In the genomic region with DNA sequence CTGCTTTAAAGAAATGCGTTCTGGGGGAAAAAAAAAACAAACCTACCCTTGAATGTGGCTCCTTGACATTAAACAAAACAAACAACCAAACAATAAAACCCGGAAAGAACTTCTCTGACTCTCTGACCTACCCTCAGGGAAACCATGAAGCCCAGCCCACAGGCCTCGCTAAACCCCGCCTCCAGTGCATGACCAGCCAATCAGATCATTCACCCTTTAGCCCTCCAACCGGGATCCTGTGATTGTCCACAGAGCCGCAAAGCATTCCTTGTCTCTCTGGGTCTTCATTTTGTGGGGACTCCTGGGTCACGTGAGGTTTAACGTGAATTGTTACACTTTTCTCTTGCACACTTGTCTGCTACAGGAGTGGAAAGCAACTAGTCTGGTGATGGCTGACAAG, we compare ENCODE assay signal across 8 mouse cellular contexts. TPM values are rescaled to one million over a fixed set of nuclear protein-coding genes. Genes with fewer than 3 reads are reported as not detected.
A peak's percentile ranks its signal among the peaks of the same experiment; 100 is the strongest.
DNase-seq lines count a peak whose midpoint lies in the region; ATAC-seq and TF ChIP-seq lines count a peak whose summit lies in the region.

No protein-coding gene starts in this region.

- peaks cover 7% of the 10 kb centered on the region for H3K9me3 ChIP-seq in CH12.LX (replicated peaks; ENCODE audit: low read length)
- no peaks in the 10 kb centered on the region for H3K9me3 ChIP-seq in embryonic facial prominence, embryonic 11.5 days (replicated peaks; ENCODE audit: control insufficient read depth, low read length)
- H3K9me3 ChIP-seq in stomach, embryonic 16.5 days (replicated peaks; ENCODE audit: control insufficient read depth, low read length), result 0 out of 2 replicates have a peak, but pooled peaks cover 3% of the 10 kb centered on the region

- TF ChIP-seq POLR2A in CH12.LX (IDR thresholded peaks at IDR 0.05; ENCODE audit: low read depth, low read length), result 0 out of 2 replicates have a peak, but pooled peaks have one; percentile 17

- H3K36me3 ChIP-seq in CH12.LX (replicated peaks in 1 of 2; ENCODE audit: control insufficient read depth in 1 of 2, insufficient read depth in 1 of 2, low read length in 1 of 2), result no peaks in the 10 kb centered on the region
- H3K36me3 ChIP-seq in embryonic facial prominence, embryonic 11.5 days (replicated peaks; ENCODE audit: control insufficient read depth, insufficient read depth, low read depth, low read length), result no peaks in the 10 kb centered on the region
- H3K36me3 ChIP-seq in stomach, embryonic 16.5 days (ENCODE audit: control insufficient read depth, insufficient read depth, low read length), result no peaks in the 10 kb centered on the region

- H3K4me1 ChIP-seq in CH12.LX (ENCODE audit: control insufficient read depth in 1 of 2, insufficient read depth in 2 of 2), result peaks cover 19 to 53% of the 10 kb centered on the region in 2 experiments
- no peaks in the 10 kb centered on the region for H3K4me1 ChIP-seq in embryonic facial prominence, embryonic 11.5 days (ENCODE audit: control insufficient read depth, insufficient read depth, low read length)
- H3K4me1 ChIP-seq in stomach, embryonic 16.5 days (ENCODE audit: control insufficient read depth, insufficient read depth, low read length), result peaks cover 11% of the 10 kb centered on the region; the same call in 1 of the 2 replicates

- no peak for TF ChIP-seq RAD21 in CH12.LX (IDR thresholded peaks at IDR 0.05; ENCODE audit: low read depth, low read length)

- dilution Hi-C loops in CH12.LX (cut with MboI; ENCODE audit: extremely low pct_ligation_motif_present, extremely low pct_unique_long_range_greater_than_20kb, low sequenced_read_pairs), result no loop called here

- H3K4me2 ChIP-seq in CH12.LX (ENCODE audit: insufficient read depth, low read depth, poor library complexity, severe bottlenecking), result no peak overlapping the region
- H3K4me2 ChIP-seq in embryonic facial prominence, embryonic 11.5 days (ENCODE audit: low read depth, low read length), result no peak overlapping the region
- H3K4me2 ChIP-seq in stomach, embryonic 16.5 days (ENCODE audit: low read depth, low read length), result peak overlapping the region; percentile 28; the same call in 1 of the 2 replicates

- ATAC-seq in embryonic facial prominence, embryonic 11.5 days (replicated peaks; ENCODE audit: insufficient number of reproducible peaks, low FRiP score, low TSS enrichment, low read depth), result no peak
- no peak for ATAC-seq in stomach, embryonic 16.5 days (ENCODE audit: insufficient read depth, low FRiP score)
- ATAC-seq in inflammation-experienced regulatory T-cells, adult 6 months, result no peak

- in situ Hi-C loops in CH12.LX (cut with MboI; ENCODE audit: low pct_ligation_motif_present, low pct_unique_long_range_greater_than_20kb, low sequenced_read_pairs), result loop anchor here (25.0 kb wide), 1 partner anchor 437 kb away; no protein-coding TSS in a partner anchor

- TF ChIP-seq CTCF in CH12.LX (conservative IDR thresholded peaks at IDR 0.05 in 1 of 2, IDR thresholded peaks at IDR 0.05 in 1 of 2; ENCODE audit: low read depth in 2 of 2, low read length in 2 of 2), result no peak

- DNase-seq in cerebellum, postnatal 10 days, result peak; percentile 45 to 51
- no peak for DNase-seq in cerebellum, adult 9-11 months
- DNase-seq in CH12.LX (ENCODE audit: extremely low read depth), result no peak
- peak; percentile 64 for DNase-seq in embryonic facial prominence, embryonic 11.5 days (ENCODE audit: low spot score)
- DNase-seq in liver, result peak; percentile 79
- no peak for DNase-seq in right cerebral cortex, adult 2 months (ENCODE audit: low spot score in 2 of 2)

- no peak overlapping the region for H3K4me3 ChIP-seq in CH12.LX (replicated peaks in 1 of 3; ENCODE audit: low read depth in 2 of 3, low read length in 2 of 3, poor library complexity in 1 of 3)
- no peak overlapping the region for H3K4me3 ChIP-seq in embryonic facial prominence, embryonic 11.5 days (ENCODE audit: low read depth, low read length)
- no peak overlapping the region for H3K4me3 ChIP-seq in stomach, embryonic 16.5 days (replicated peaks; ENCODE audit: low read length)

- WGBS in embryonic facial prominence, embryonic 11.5 days, result 25% methylated on average over 8 of the region's 8 CpGs
- 35% methylated on average over 8 of the region's 8 CpGs for WGBS in stomach, embryonic 16.5 days

- H3K27me3 ChIP-seq in CH12.LX (replicated peaks), result no peaks in the 10 kb centered on the region
- H3K27me3 ChIP-seq in embryonic facial prominence, embryonic 11.5 days (ENCODE audit: control insufficient read depth, insufficient read depth, low read length), result no peaks in the 10 kb centered on the region
- H3K27me3 ChIP-seq in stomach, embryonic 16.5 days (ENCODE audit: control insufficient read depth, insufficient read depth, low read length), result no peaks in the 10 kb centered on the region

- no peaks in the 10 kb centered on the region for H3K79me2 ChIP-seq in CH12.LX (replicated peaks; ENCODE audit: control insufficient read depth, extremely low read depth, insufficient read depth, poor library complexity, severe bottlenecking)

- no peak overlapping the region for H3K9ac ChIP-seq in CH12.LX (ENCODE audit: insufficient read depth, low read depth)
- no peak overlapping the region for H3K9ac ChIP-seq in embryonic facial prominence, embryonic 11.5 days (replicated peaks; ENCODE audit: low read length)
- no peak overlapping the region for H3K9ac ChIP-seq in stomach, embryonic 16.5 days (ENCODE audit: low read length)

- no peak overlapping the region for H3K27ac ChIP-seq in CH12.LX (ENCODE audit: insufficient read depth, low read depth)
- no peak overlapping the region for H3K27ac ChIP-seq in embryonic facial prominence, embryonic 11.5 days (replicated peaks; ENCODE audit: low read depth, low read length)
- no peak overlapping the region for H3K27ac ChIP-seq in stomach, embryonic 16.5 days (ENCODE audit: low read length)

- TF ChIP-seq EP300 in CH12.LX (IDR thresholded peaks at IDR 0.05; ENCODE audit: low read length), result no peak

TF ChIP-seq in CH12.LX, 34 proteins besides CTCF, POLR2A, EP300 and RAD21:
- TF ChIP-seq ELF1 (IDR thresholded peaks at IDR 0.05; ENCODE audit: low read depth, low read length), result 0 out of 2 replicates have a peak, but pooled peaks have one; percentile 17
- TF ChIP-seq USF1 (IDR thresholded peaks at IDR 0.05; ENCODE audit: low read depth, low read length), result peak; percentile 47
- TF ChIP-seq JUN (IDR thresholded peaks at IDR 0.05; ENCODE audit: insufficient read depth, low read depth, low read length), result no peak
- TF ChIP-seq SMC3 (IDR thresholded peaks at IDR 0.05; ENCODE audit: low read depth, low read length), result no peak
- no peak for TF ChIP-seq JUND (conservative IDR thresholded peaks at IDR 0.05; ENCODE audit: low read depth, low read length)
- TF ChIP-seq NELFE (IDR thresholded peaks at IDR 0.05; ENCODE audit: low read depth, low read length), result no peak
- 0 out of 2 replicates have a peak, but pooled peaks have one; percentile 21 for TF ChIP-seq USF2 (conservative IDR thresholded peaks at IDR 0.05; ENCODE audit: low read depth, low read length)
- no peak for TF ChIP-seq MYC (IDR thresholded peaks at IDR 0.05; ENCODE audit: low read depth, low read length)
- no peak for TF ChIP-seq MAX (IDR thresholded peaks at IDR 0.05; ENCODE audit: low read length)
- TF ChIP-seq ZNF384 (IDR thresholded peaks at IDR 0.05; ENCODE audit: low read depth, low read length), result no peak
- no peak for TF ChIP-seq TCF12 (IDR thresholded peaks at IDR 0.05; ENCODE audit: low read depth, low read length)
- TF ChIP-seq TBP (conservative IDR thresholded peaks at IDR 0.05; ENCODE audit: low read depth, low read length), result no peak
- TF ChIP-seq BHLHE40 (IDR thresholded peaks at IDR 0.05; ENCODE audit: low read depth, low read length), result peak; percentile 63

RNA-seq across cellular contexts. Expression of a gene that starts 37.8 kb away (rescaled TPM):
- 42.3 and 50.7 TPM in 2 replicates for total RNA-seq in CH12.LX (2012; rRNA removed)
- 26.2 and 32.7 TPM in 2 replicates for total RNA-seq in CH12.LX (2014; rRNA removed)
- polyA plus RNA-seq in CH12.LX (2012; ENCODE audit: insufficient read length, low read depth), result 175 and 192 TPM in 2 replicates
- polyA plus RNA-seq in embryonic facial prominence, embryonic 11.5 days (2014; fragmentation: Nextera tagmentation; extraction: Ambion mirVana), result 154 and 160 TPM in 2 replicates
- polyA plus RNA-seq in stomach, embryonic 16.5 days (2015; fragmentation: Nextera tagmentation; extraction: Ambion mirVana), result 137 and 140 TPM in 2 replicates
- 100 to 1,000 TPM; 109 to 177 (median 123) TPM for polyA plus RNA-seq in inflammation-experienced regulatory T-cells, adult 6 months (2017; shearing (Covaris generic))

Comparison
In these comparisons a context has a peak if more than half of its experiments do, and no peak if none do; other contexts are left out.
1. DNase-seq: peak in cerebellum, postnatal 10 days (2 of 2), embryonic facial prominence, embryonic 11.5 days (single experiment) and liver (single experiment); none in cerebellum, adult 9-11 months (single experiment), CH12.LX (single experiment) and right cerebral cortex, adult 2 months (0 of 2).